Mouse (Mus musculus) erythroblast, adult 5-6 weeks (primary cell): ENCODE data around the gene Klrb1b. TPM values are rescaled to one million over a fixed set of nuclear protein-coding genes. Genes with fewer than 3 reads are reported as not detected.

Source experiments
- ATAC-seq: replicated peaks from 2 replicates; pipeline ENCODE4 v1.8.0; 2016; ENCODE audit warnings: moderate number of reproducible peaks, mild to moderate bottlenecking, moderate TSS enrichment, inconsistent platforms; ENCODE audit not compliant: poor library complexity, low FRiP score, severe bottlenecking
- total RNA-seq, 2 experiments: library from RNA; stranded (forward) in 1 of 2; stranded (reverse) in 1 of 2; fragments of 150-400 nt in 1 of 2; fragments of 200-764, 138-1000 nt in 1 of 2; gene quantifications; 2 replicates each; pipeline versions ENCODE4 v1.2.3 to v1.2.4; 2015 to 2017; ENCODE audit warnings: low replicate concordance in 2 of 2

Gene Klrb1b
- total RNA-seq (2015; ENCODE audit: low replicate concordance) (2.1 TPM in 1 of 2 replicates, not detected in the other), total RNA-seq (2017; ENCODE audit: low replicate concordance) (0.94 TPM in 1 of 2 replicates, not detected in the other)

DNA sequence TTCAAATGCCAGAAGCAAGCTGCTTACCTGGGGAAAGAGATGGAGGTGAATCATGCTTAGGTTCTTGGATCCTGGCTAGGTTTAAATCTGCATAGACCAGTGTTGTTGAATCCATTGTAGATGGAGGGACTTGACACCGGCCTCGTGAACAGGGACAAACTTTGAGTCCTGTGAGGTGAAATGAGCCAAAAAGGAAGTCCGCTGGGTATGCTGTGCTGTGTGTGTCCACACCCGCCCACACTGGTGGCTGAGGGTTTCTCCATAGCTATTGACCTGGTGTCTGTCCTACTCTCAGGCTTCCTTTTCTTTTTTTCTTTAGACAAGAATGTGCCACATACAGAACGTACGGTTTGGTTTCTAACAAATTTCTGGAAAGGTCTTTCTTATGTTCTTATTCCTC is at the start of gene Klrb1b, which contains the start of gene Gm44511:
Klrb1b (minus strand) TSS at position 200 of the 400 bp plus-strand sequence.
Gm44511 (minus strand) TSS at position 184 of the 400 bp plus-strand sequence.
- ATAC-seq = no peak

DNA sequence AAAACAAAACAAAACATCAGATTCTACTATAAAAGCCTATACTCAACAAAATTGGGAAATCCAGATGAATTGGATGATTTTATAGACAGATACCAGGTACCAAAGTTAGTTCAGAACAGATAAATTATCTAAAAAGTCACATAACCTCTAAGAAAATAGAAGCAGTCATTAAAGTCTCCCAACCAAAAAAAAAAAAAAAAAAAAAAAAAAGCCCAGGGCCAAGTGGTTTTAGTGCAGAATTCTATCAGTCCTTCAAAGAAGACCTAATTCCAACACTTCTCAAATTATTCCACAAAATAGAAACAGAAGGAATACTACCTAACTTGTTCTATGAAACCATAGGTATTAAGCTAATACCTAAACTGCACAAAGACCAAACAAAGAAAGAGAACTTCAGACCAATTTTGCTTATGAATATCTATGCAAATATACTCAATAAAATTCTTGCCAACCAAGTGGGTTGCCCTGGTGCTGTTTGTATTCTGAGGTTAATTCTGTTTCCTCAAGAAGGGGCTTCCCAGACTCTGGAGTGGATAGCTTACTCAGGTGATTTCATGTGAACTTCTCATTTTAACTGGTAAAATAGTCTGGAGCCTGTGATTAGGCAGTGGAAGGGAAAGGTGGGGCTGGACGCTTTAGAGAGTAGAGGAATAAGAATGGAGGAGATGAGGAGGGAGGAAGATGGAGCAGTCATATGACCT is 45.9 kb upstream of the Klrb1b start:
- ATAC-seq = no peak

DNA sequence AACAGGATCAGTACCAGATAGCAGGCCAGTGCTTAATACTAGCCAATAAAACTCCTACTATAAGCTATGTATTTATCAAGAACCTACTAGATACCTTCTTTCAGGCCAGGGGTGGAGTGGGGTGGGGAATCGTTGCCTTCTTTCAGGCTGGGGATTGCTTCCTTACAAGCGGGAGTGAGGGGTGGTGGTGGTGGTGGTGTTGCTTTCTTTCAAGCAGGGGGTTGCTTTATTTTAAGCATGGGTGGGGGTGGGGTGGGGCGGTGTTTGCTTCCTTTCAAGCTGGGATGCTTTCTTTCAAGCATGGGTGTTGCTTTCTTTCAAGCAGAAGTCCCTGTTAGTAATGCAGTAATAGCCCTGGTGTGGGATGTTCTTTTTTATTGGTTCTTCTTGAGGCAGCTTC is 42.7 kb upstream of the Klrb1b start:
- ATAC-seq = no peak

DNA sequence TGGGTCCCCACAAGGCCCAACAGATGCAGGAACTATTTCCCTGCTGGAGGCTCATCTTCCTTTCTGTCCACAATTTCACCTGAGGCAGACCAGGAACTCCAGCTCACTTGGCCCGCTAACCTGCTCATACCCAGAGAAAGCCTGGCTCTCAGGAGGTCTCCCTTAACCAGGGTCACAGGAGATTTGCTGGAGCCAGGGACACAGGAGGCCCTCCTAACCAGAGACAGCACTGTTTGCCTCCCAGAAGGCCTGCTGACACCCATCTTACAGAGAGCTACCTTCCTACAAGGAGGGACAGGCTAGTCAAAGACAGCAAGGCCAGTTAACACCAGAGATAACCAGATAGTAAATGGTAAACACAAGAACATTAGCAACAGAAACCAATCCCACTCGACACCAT is 31.8 kb upstream of the Klrb1b start:
- ATAC-seq = no peak

DNA sequence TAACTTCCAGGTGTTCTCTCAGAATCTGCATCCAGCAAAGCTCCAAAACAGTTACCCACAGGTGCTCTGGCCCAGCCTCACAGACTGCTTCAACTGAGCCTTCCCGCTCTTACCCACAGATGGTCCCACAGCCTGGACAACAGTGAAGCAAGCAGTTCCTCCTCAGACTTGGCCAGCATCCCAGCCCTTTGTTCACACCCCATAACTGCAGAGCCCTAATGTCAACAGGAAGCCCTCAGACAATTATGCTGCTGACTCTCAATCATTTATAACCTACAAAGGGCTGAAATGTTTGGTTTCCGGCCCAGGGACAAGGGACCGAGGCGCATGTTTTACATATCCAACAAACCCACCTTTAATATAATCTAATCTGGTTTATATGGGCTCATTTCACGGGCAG is 30.1 kb upstream of the Klrb1b start:
- no peak for ATAC-seq

DNA sequence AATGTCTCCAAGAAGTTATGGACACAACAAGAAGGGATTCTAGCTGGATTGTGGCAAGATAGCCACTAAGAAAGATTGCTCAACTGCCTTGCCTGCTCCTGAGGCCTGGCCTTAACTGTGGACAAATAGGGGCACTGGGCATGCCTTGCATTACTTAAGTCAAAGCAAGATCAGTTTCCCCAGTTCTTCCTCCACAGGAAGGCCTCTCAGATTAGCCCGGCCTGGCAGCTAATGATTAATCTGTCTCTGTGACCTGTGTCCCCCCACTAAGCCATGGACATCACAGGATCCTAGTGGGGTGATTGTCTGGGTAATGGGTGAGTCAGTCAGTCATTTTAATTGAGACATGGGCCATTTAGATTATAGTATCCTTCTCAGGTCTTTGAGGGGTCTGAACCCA is 29.3 kb upstream of the Klrb1b start:
- ATAC-seq = no peak

DNA sequence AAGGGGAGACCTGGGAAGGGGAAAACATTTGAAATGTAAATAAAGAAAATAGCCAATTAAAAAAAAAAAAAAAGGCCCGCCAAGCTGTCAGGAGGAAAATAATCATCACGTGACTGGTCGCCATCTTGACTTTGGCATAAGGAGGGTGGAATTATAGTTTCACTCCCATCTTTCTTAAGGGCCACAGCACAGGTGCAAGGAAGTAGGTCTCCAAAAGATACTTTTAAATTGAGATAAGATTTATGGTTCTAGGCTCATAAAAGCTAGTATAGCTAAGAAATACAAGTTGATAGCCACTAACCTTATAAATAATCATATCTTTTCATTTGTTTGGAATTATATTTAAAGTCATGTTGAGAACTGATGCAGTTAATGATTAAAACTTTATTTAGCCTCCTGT is 28.8 kb upstream of the Klrb1b start:
- no peak for ATAC-seq

DNA sequence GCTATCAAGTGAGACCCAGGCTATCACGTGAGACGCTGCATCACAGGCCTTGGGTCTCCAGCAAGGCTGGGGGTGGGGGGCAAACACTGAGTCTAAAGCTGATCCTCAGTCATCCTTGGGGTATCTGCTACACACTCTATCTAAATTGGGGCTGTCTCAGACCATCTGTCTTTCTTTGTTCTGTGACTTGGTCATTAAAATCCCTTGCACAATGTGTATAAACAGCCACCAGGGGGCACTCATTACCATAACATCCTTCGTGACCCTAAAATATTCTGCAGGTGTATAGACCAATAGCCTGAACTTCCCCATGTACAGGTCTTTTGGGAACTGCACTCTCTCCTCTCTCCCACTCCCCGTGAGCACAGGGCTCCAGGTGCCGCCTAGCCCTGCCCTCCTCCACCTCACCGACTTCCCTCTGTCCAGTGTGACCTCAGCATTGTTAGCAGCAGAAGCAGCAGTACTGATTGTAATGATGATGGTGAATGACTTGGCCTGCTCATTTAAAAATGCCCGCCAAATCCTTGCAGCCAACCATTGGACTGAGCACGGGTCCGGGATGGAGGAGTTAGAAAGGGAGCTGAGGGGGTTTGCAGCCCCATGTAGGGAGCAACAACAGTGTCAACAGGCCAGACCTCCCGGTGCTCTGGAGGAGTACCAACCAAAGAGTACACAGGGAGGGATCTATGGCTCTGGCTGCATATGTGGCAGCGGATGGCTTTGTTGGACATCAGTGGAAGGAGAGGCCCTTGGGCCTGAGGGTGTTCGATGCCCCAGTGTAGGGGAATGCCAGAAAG is 28.1 kb upstream of the Klrb1b start:
- peak; percentile 81 for ATAC-seq

DNA sequence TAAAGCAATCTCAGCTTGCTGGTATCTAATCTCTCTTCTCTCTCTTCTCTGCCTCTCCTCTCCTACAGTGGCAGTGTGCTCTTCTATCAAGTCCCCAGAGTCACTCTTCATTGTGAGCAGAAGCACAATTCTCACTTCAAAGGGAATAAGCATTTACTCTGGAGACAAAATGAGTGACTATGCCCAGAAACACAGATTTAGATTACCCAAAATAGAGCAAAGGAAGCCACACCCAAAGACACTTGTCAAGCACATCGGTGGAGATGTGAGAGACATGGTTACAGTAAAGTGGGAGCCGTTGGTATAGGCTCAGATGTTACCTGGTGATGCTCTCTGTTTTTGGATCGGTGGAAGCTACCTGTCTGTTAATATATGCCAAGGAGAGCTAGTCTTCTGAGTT is 26.6 kb upstream of the Klrb1b start:
- ATAC-seq = no peak

DNA sequence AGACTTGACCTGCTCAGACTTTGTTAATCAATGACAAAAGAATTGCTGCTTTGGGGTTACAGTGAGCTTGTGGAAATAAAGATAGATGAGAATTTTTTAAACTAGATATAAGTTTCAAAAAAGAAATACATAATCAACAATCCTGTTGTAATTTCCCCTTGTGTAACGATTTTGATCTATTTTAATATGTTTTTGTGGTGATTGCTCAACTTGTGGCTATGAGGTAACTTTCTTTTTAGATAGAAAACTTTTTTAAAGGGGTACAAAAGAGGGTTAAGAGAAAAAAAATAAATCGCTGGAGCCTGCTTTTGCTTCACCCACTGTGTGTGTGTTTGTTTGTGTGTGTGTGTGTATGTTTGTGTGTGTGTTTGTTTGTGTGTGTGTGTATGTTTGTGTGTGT is 25.0 kb upstream of the Klrb1b start:
- ATAC-seq = no peak

DNA sequence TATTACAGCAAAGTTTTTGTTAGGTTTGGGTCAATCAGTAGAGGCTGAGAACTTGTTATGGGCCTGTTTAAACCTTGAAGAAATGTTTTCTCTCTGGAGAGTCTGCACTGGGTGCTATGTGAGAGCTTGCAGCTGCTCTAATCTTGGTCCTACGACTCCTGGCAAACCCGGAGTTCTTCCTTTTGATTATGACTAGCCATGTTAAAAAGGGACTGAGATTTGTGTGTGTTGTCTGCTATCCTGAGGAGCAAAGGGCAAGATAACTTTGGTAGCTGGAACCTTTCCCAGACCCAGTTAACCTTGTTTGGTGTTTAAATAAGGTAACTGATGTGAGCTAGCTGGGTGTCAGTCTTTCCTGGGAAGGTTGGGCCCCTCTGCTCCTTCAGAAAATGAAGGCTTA is 24.5 kb upstream of the Klrb1b start:
- ATAC-seq = no peak

DNA sequence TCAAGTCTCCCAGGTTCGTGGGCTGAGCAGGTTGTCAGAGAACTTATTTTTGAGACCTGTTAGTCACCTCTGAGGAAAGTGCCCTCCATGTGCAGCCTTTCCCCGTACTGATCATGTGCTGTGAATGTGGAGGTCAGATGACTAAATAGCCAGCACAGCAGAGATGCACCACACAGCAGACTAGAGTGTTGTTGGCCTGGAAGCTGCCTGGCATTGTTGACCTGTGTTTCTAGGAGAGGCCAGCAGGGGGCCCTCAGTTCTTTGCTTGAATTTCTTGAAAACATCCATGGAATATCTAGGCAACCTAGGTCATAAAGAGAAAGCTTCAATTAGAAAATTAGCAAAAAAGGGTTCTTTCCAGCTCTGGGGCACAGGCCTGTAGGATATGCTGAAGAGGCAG is 23.8 kb upstream of the Klrb1b start:
- ATAC-seq = no peak; the same call in 1 of the 2 replicates

DNA sequence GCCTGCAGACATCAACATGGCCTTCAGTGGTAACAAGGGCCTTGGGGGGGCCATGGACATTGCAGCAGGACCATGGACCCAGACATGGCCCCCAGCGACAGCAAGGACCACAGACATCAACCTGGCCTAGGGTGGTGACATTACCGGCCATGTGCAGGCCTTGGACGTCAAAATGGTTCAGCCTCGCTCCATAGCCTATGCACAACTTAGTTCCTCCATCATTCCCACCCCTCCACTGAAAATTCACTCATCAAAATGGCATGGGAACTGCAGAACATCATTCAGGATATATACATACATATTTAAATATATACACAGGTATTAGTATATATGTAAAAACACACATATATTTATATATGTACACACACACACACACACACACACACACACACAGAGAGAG is 21.3 kb upstream of the Klrb1b start:
- no peak for ATAC-seq

DNA sequence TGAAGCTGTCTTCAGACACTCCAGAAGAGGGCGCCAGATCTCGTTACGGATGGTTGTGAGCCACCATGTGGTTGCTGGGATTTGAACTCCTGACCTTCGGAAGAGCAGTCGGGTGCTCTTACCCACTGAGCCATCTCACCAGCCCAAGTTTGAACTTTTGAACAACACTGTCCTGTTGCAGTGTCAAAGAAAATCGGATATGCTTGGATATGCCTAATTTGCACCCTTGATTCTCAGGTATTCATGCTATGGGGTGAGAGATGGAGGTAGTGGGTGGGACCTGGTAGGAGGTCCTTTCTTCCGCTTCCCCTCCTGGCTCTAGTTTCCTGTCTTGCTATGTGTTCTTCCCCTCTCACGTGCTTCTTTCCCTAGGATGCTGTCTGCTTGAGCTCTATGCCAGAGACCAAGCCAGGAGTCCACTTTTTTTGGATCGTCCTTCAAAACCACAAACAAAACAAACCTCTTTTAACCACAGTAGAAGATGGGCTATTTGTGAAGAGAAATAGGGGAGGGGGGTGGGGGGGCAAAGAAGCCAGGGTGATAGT is 19.9 kb upstream of the Klrb1b start:
- ATAC-seq = no peak

DNA sequence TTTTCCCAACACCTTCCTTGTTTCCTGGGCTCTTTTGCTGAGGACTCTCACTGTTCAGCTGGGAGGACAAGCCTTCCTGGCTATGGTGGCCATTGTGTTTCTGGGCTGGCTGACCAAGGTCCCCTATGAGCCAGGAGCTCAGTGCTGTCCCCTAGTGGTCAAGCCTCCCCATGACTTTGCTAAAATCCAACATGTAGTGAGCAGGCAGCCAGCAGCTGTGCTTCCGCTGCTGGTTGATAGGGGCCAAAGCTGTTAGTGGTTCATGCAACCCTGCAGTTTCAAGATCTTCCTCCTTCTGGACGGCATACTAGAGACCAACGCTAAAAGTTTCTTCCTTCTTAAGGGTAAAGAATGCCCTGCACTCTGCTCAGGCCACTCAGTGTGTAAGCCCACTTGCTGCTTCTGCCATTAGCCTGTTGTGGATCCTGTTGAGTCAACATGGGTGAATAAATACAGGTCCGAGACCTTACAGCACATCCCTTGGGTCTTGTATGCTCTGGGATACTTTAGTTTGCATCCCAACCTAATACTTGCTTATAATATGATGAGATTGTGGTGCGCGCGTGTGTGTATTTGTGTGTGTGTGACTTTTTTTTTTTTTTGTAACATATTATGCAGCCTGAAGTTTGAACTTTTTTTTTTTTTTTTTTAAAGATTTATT is 19.3 kb upstream of the Klrb1b start:
- peak; percentile 71 for ATAC-seq

DNA sequence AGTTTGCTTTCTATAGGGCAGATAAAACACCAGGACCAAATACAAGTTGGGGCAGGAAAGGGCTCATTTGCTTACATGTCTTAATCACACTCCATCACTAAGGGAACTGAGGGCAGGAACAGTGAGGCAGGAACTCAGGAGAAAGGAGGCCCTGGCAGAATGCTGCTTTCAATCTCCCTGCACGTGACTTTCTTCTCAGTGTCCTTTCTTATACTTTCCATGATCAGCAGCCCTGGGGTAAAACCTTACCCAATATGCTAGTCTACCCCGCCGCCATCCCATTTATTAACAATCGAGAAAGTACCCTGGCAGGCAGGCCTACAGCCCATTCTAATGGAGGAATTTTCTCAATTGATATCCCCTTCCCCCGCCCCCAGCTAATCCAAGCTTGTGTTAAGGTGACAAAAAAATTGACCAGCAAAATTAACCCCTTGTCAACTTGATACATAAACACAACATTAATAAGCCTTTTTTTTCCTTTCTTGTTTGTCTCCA is 18.5 kb upstream of the Klrb1b start:
- ATAC-seq = no peak

DNA sequence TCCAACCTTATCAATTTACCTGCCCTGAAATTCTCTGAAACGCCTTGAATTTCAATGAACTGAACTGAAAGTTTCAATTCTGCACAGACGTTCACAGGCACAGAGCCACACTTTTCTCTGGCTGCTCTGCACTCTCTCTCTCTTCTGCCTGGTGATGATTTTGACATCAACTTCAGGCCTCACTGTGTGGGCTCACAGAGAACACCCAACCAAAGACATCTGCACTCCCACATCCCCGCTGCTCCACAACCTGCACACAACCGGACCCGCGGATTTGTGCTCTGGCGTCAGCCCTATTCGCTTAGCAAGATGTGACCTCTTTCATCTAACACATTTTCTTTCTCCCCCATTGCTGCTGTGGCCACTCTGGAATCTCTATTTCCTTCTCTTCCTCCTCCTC is 18.0 kb upstream of the Klrb1b start:
- ATAC-seq = no peak

DNA sequence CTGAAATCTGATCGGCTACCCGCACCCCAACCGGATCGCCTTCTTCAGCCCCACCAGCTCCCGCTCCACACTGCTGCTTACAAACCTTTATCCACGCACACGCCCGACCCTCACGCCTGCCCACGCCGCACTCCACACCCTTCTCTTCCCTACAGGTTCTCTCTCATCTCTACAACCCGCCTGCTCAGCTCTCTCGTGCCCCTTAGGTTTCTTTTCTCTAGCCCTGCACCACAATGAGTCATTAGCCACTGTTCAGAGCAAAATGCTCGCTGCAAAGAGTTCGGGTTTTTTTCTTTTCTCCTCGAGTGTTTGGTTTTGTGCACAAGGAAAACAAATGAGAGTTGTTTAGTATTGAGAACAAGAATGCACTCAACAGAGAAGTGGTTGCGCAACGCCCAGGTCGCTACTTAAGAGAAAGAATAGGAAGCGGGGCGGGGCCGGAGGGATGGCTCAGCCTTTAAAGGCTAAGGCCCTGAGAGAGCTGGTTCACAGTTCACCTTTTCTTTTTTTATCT is 17.4 kb upstream of the Klrb1b start:
- ATAC-seq = no peak

DNA sequence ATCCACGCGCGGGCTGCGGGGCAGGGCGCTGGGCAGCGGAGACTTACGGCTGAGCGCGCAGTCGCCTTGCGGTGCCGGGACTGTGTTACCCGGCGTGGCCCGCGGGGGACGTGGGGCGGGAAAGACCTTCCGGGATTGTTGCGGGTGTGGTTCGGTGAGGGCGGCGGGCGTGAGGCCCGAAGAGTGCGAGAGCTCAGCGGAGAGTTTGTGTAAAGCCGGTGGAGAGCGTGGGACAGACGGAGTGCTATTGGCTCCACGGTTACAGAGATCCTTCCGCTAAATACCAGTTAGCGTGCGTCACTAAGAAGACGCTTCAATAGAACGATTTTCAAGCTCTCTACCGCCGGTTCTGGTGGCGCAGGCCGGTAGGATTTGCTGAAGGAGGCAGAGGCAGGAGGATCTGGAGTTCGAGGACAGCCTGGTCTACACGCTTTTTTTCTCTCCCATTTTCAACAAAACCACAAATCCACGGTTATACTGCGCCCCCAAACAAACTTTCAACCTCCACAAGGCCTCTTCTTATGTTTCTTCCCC is 16.9 kb upstream of the Klrb1b start:
- ATAC-seq = peak; percentile 52
